Mouse (Mus musculus): ENCODE data around the gene Pyroxd2.

The Pyroxd2 gene

GRCm38 (mm10) chr19:42745869-42746224, 6.7 kb downstream of the Pyroxd2 start:
- no peak for DNase-seq (ENCODE audit: low read depth, low spot score)

GRCm38 (mm10) chr19:42745084-42745868, 7.3 kb downstream of the Pyroxd2 start:
- no peak for DNase-seq (ENCODE audit: low read depth, low spot score)

- no peak for DNase-seq (ENCODE audit: low read depth, low spot score)
These were observed 8.4 kb downstream of the Pyroxd2 start for GRCm38 (mm10) chr19:42744162-42744586.

GRCm38 (mm10) chr19:42743261-42743660, 9.3 kb downstream of the Pyroxd2 start:
- no peak for DNase-seq (ENCODE audit: low read depth, low spot score)

- DNase-seq (ENCODE audit: low read depth, low spot score): no peak
These were observed 10.7 kb downstream of the Pyroxd2 start for GRCm38 (mm10) chr19:42741884-42742283.

GRCm38 (mm10) chr19:42740163-42740899, 12.2 kb downstream of the Pyroxd2 start:
- DNase-seq (ENCODE audit: low read depth, low spot score): no peak

- DNase-seq (ENCODE audit: low read depth, low spot score): no peak
These were observed 12.8 kb downstream of the Pyroxd2 start for GRCm38 (mm10) chr19:42739734-42740133.

GRCm38 (mm10) chr19:42737753-42738152, 14.8 kb downstream of the Pyroxd2 start:
- no peak for DNase-seq (ENCODE audit: low read depth, low spot score)

GRCm38 (mm10) chr19:42734982-42735381, 17.6 kb downstream of the Pyroxd2 start:
- DNase-seq (ENCODE audit: low read depth, low spot score): no peak

GRCm38 (mm10) chr19:42727424-42727823, 25.2 kb downstream of the Pyroxd2 start:
- DNase-seq (ENCODE audit: low read depth, low spot score): no peak

- no peak for DNase-seq (ENCODE audit: low read depth, low spot score)
These were observed 25.8 kb downstream of the Pyroxd2 start for GRCm38 (mm10) chr19:42726766-42727165.

- no peak for DNase-seq (ENCODE audit: low read depth, low spot score)
These were observed 26.6 kb downstream of the Pyroxd2 start for GRCm38 (mm10) chr19:42725973-42726350.

GRCm38 (mm10) chr19:42725056-42725972, 27.3 kb downstream of the Pyroxd2 start:
- no peak for DNase-seq (ENCODE audit: low read depth, low spot score)

GRCm38 (mm10) chr19:42723302-42723701, 29.3 kb downstream of the Pyroxd2 start:
- DNase-seq (ENCODE audit: low read depth, low spot score): no peak

GRCm38 (mm10) chr19:42722500-42722899, 30.1 kb downstream of the Pyroxd2 start:
- no peak for DNase-seq (ENCODE audit: low read depth, low spot score)

- DNase-seq (ENCODE audit: low read depth, low spot score): no peak
These were observed 34.5 kb downstream of the Pyroxd2 start for GRCm38 (mm10) chr19:42718101-42718500.

- DNase-seq (ENCODE audit: low read depth, low spot score): no peak
These were observed 34.9 kb downstream of the Pyroxd2 start for GRCm38 (mm10) chr19:42717668-42718067.

GRCm38 (mm10) chr19:42716507-42716906, 36.1 kb downstream of the Pyroxd2 start:
- no peak for DNase-seq (ENCODE audit: low read depth, low spot score)

- DNase-seq (ENCODE audit: low read depth, low spot score): no peak
These were observed 38.8 kb downstream of the Pyroxd2 start for GRCm38 (mm10) chr19:42713770-42714169.

GRCm38 (mm10) chr19:42699426-42699825, 53.1 kb downstream of the Pyroxd2 start:
- no peak for DNase-seq (ENCODE audit: low read depth, low spot score)

- DNase-seq (ENCODE audit: low read depth, low spot score): no peak
These were observed 54.0 kb downstream of the Pyroxd2 start for GRCm38 (mm10) chr19:42698576-42698975.

- no peak for DNase-seq (ENCODE audit: low read depth, low spot score)
These were observed 55.2 kb downstream of the Pyroxd2 start for GRCm38 (mm10) chr19:42697336-42697735.
